In genomic region chr3:145618299-145618698, GRCm38 (mm10) we compare ENCODE assay signal across 14 mouse cellular contexts. TPM values are rescaled to one million over a fixed set of nuclear protein-coding genes. Genes with fewer than 3 reads are reported as not detected.
DNase-seq lines count a peak whose midpoint lies in the region; ATAC-seq and TF ChIP-seq lines count a peak whose summit lies in the region.
"Had no signal": no experiment of that assay in that cellular context is flagged by ENCODE, and none has a peak within 500 bp of the region (broad histone marks: within the 10 kb centered on the region; RNA-seq: fewer than 3 reads in every experiment).

No protein-coding gene starts in this region.

- DNase-seq in heart, adult 9 months (ENCODE audit: low spot score in 2 of 2), result no peak
- DNase-seq in 3T3-L1 (ENCODE audit: low read depth, low spot score), result peak; percentile 75
- DNase-seq in R1 (ENCODE audit: low read depth, low spot score), result peak; percentile 64
- no peak for DNase-seq in urinary bladder, postnatal 4 days (ENCODE audit: low spot score in 2 of 2)
- no peak for DNase-seq in cerebellum, adult 2 months
- DNase-seq: cerebellum, adult 11 months; kidney, adult 8-10 months; lung, embryonic 14.5 days had no signal

- H3K36me3 ChIP-seq in heart, embryonic 16.5 days (ENCODE audit: control insufficient read depth, insufficient read depth), result no peaks in the 10 kb centered on the region
- no peaks in the 10 kb centered on the region for H3K36me3 ChIP-seq in midbrain, embryonic 15.5 days (replicated peaks)
- H3K36me3 ChIP-seq: embryonic facial prominence, embryonic 13.5 days; forebrain, embryonic 12.5 days; heart, embryonic 10.5 days had no signal

- 43% methylated on average over 9 of the region's 9 CpGs for WGBS in heart, embryonic 16.5 days
- WGBS in midbrain, embryonic 15.5 days, result 80% methylated on average over 9 of the region's 9 CpGs
- 61% methylated on average over 9 of the region's 9 CpGs for WGBS in cerebellum, adult 2 months

- no peak for TF ChIP-seq CTCF in cerebellum, adult 2 months (IDR thresholded peaks at IDR 0.05; ENCODE audit: borderline replicate concordance, insufficient read depth, low read depth, low read length)

- H3K4me3 ChIP-seq in heart, embryonic 16.5 days (ENCODE audit: low read length), result no peak overlapping the region
- no peak overlapping the region for H3K4me3 ChIP-seq in midbrain, embryonic 15.5 days
- no peak overlapping the region for H3K4me3 ChIP-seq in cerebellum, adult 2 months (replicated peaks; ENCODE audit: insufficient read depth, low read depth, low read length)
- H3K4me3 ChIP-seq: embryonic facial prominence, embryonic 13.5 days; forebrain, embryonic 12.5 days; heart, embryonic 10.5 days had no signal

- peaks cover 2% of the 10 kb centered on the region; the same call in 1 of the 2 replicates for H3K4me1 ChIP-seq in heart, embryonic 16.5 days (ENCODE audit: control insufficient read depth, insufficient read depth, low read length)
- peaks cover 16% of the 10 kb centered on the region for H3K4me1 ChIP-seq in midbrain, embryonic 15.5 days
- no peaks in the 10 kb centered on the region; the same call in 1 of the 2 replicates for H3K4me1 ChIP-seq in cerebellum, adult 2 months (ENCODE audit: control insufficient read depth, insufficient read depth, low read length)

- no peak for ATAC-seq in heart, embryonic 16.5 days (replicated peaks; ENCODE audit: extremely low read depth, insufficient read depth, low FRiP score)
- ATAC-seq in megakaryocyte, adult 5-6 weeks (ENCODE audit: poor library complexity, severe bottlenecking), result peak; percentile 34; the same call in 1 of the 2 replicates
- ATAC-seq in midbrain, embryonic 15.5 days (replicated peaks), result no peak

- TF ChIP-seq POLR2A in cerebellum, adult 2 months (IDR thresholded peaks at IDR 0.05; ENCODE audit: borderline replicate concordance, insufficient read depth, low read length), result no peak

- H3K27ac ChIP-seq in heart, embryonic 16.5 days (ENCODE audit: low read length), result no peak overlapping the region
- H3K27ac ChIP-seq in midbrain, embryonic 15.5 days, result no peak overlapping the region
- no peak overlapping the region for H3K27ac ChIP-seq in cerebellum, adult 2 months (ENCODE audit: insufficient read depth, low read length)
- H3K27ac ChIP-seq: embryonic facial prominence, embryonic 13.5 days; forebrain, embryonic 12.5 days; heart, embryonic 10.5 days had no signal

- H3K9ac ChIP-seq in heart, embryonic 16.5 days (ENCODE audit: low read length), result no peak overlapping the region
- no peak overlapping the region for H3K9ac ChIP-seq in midbrain, embryonic 15.5 days
- H3K9ac ChIP-seq: embryonic facial prominence, embryonic 13.5 days; forebrain, embryonic 12.5 days; lung, embryonic 14.5 days had no signal

- no peaks in the 10 kb centered on the region for H3K27me3 ChIP-seq in heart, embryonic 16.5 days (ENCODE audit: control insufficient read depth, insufficient read depth, low read length)
- no peaks in the 10 kb centered on the region for H3K27me3 ChIP-seq in midbrain, embryonic 15.5 days (replicated peaks)
- H3K27me3 ChIP-seq in cerebellum, adult 2 months (ENCODE audit: control insufficient read depth, insufficient read depth, low read length), result no peaks in the 10 kb centered on the region
- H3K27me3 ChIP-seq: embryonic facial prominence, embryonic 13.5 days had no signal

- no peaks in the 10 kb centered on the region for H3K9me3 ChIP-seq in heart, embryonic 16.5 days (replicated peaks; ENCODE audit: control insufficient read depth, low read length)
- no peaks in the 10 kb centered on the region for H3K9me3 ChIP-seq in midbrain, embryonic 15.5 days
- H3K9me3 ChIP-seq: embryonic facial prominence, embryonic 13.5 days; forebrain, embryonic 12.5 days; heart, embryonic 10.5 days had no signal

- H3K4me2 ChIP-seq in heart, embryonic 16.5 days (ENCODE audit: low read depth, low read length), result 0 out of 2 replicates have a peak overlapping the region, but pooled peaks have one; percentile 2
- H3K4me2 ChIP-seq in midbrain, embryonic 15.5 days, result no peak overlapping the region
- H3K4me2 ChIP-seq: embryonic facial prominence, embryonic 13.5 days; forebrain, embryonic 12.5 days; lung, embryonic 14.5 days had no signal

RNA-seq across cellular contexts. Expression of gene Ccn1, which starts 31.5 kb away (rescaled TPM):
- 55.4 and 61.1 TPM in 2 replicates for polyA plus RNA-seq in heart, embryonic 16.5 days (2015; fragmentation: Nextera tagmentation; extraction: Ambion mirVana)
- total RNA-seq in megakaryocyte, adult 5-6 weeks (2015), result not detected in 2 replicates
- 0.08 and 0.15 TPM in 2 replicates for total RNA-seq in megakaryocyte, adult 5-6 weeks (2017)
- polyA plus RNA-seq in midbrain, embryonic 15.5 days (2015; fragmentation: Nextera tagmentation; extraction: Ambion mirVana), result 8.3 and 9.1 TPM in 2 replicates
- polyA plus RNA-seq in cerebellum, adult 2 months (2012; rRNA removed), result 2.8 TPM in 2 replicates

RNA-seq across cellular contexts. Expression of gene Znhit6, which starts 42.3 kb away (rescaled TPM):
- polyA plus RNA-seq in heart, embryonic 16.5 days (2015; fragmentation: Nextera tagmentation; extraction: Ambion mirVana), result 19.3 and 25.4 TPM in 2 replicates
- 14.0 and 20.3 TPM in 2 replicates for total RNA-seq in megakaryocyte, adult 5-6 weeks (2015)
- total RNA-seq in megakaryocyte, adult 5-6 weeks (2017), result 11.4 and 13.8 TPM in 2 replicates
- 34.5 and 38.0 TPM in 2 replicates for polyA plus RNA-seq in midbrain, embryonic 15.5 days (2015; fragmentation: Nextera tagmentation; extraction: Ambion mirVana)
- 13.3 and 13.4 TPM in 2 replicates for polyA plus RNA-seq in cerebellum, adult 2 months (2012; rRNA removed)

Comparison
In these comparisons a context has a peak if more than half of its experiments do, and no peak if none do; other contexts are left out.
1. DNase-seq: peak in 3T3-L1 (single experiment) and R1 (single experiment); none in heart, adult 9 months (0 of 2), urinary bladder, postnatal 4 days (0 of 2) and cerebellum, adult 2 months (0 of 2).